Mouse (Mus musculus) spleen, adult 2 months (tissue): Measurements from ENCODE around the gene Cenpm.

Source experiments
- CTCF ChIP-seq: fragments of 200-500 bp; IDR thresholded peaks from 2 replicates; pipeline ENCODE4 v1.5.1; 2011; ENCODE audit warnings: mild to moderate bottlenecking, inconsistent platforms; ENCODE audit not compliant: insufficient read depth, insufficient read length, insufficient replicate concordance; ENCODE audit errors: extremely low read depth
- POLR2A ChIP-seq: fragments of 200-500 bp; IDR thresholded peaks from 2 replicates; pipeline ENCODE4 v1.6.1; 2011; ENCODE audit warnings: low read depth, low read length, inconsistent platforms

- TF ChIP-seq POLR2A, result no peak
- TF ChIP-seq CTCF, result no peak
These were observed 36.2 kb downstream of the Cenpm start for GRCm38 (mm10) chr15:82208307-82208706.
